Mouse (Mus musculus) lung, postnatal 0 days (tissue): ENCODE results near the gene Prkcd. TPM values are rescaled to one million over a fixed set of nuclear protein-coding genes. Genes with fewer than 3 reads are reported as not detected.

ENCODE experiments used
- ATAC-seq: fragments of 200-750 bp; cut with Nextera tagmentation; 2 replicates; pipeline ENCODE4 v1.8.0; 2017; ENCODE audit warnings: moderate library complexity
- DNase-seq: peaks from one replicate; pipeline ENCODE4 v3.0.0-alpha.2; 2016; ENCODE audit warnings: low spot score
- H3K27ac ChIP-seq: fragments of 300-500 bp; sonication (generic); 2 replicates; pipeline ENCODE4 v1.5.1; 2014; ENCODE audit warnings: antibody characterized with exemption, mild to moderate bottlenecking, low read length, mixed read lengths
- H3K27me3 ChIP-seq: fragments of 300-500 bp; sonication (generic); replicated peaks from 2 replicates; pipeline ENCODE4 v1.6.1; 2014; ENCODE audit warnings: low read length, mixed read lengths; ENCODE audit not compliant: insufficient read depth
- H3K36me3 ChIP-seq: fragments of 300-500 bp; sonication (generic); 2 replicates; pipeline ENCODE4 v1.6.1; 2014; ENCODE audit warnings: low read length, mixed read lengths; ENCODE audit not compliant: insufficient read depth
- H3K4me1 ChIP-seq: fragments of 300-500 bp; sonication (generic); 2 replicates; pipeline ENCODE4 v1.6.1; 2014; ENCODE audit warnings: antibody characterized with exemption, low read depth, low read length, mixed read lengths; ENCODE audit not compliant: insufficient read depth
- H3K4me2 ChIP-seq: fragments of 300-500 bp; sonication (generic); replicated peaks from 2 replicates; pipeline ENCODE4 v1.6.1; 2014; ENCODE audit warnings: low read depth, mild to moderate bottlenecking, low read length, moderate library complexity, mixed read lengths
- H3K4me3 ChIP-seq: fragments of 300-500 bp; sonication (generic); 2 replicates; pipeline ENCODE4 v1.5.1; 2014; ENCODE audit warnings: low read depth, low read length
- H3K9ac ChIP-seq: fragments of 300-500 bp; sonication (generic); replicated peaks from 2 replicates; pipeline ENCODE4 v1.6.1; 2014; ENCODE audit warnings: low read depth, mild to moderate bottlenecking
- H3K9me3 ChIP-seq: fragments of 300-500 bp; sonication (generic); 2 replicates; pipeline ENCODE4 v1.6.1; 2016; ENCODE audit warnings: low read length, mixed read lengths
- CTCF ChIP-seq: IDR thresholded peaks from 2 replicates; pipeline ENCODE4 v1.5.1; 2016; ENCODE audit warnings: antibody characterized with exemption, mild to moderate bottlenecking
- EP300 ChIP-seq: IDR thresholded peaks from 2 replicates; pipeline ENCODE4 v1.6.1; 2016; ENCODE audit warnings: antibody characterized with exemption, mild to moderate bottlenecking, control low read depth
- WGBS: fragments of 180-500 bp; shearing (Covaris S2); extraction: QIAGEN DNeasy Blood & Tissue Kit; methylation state at CpG from one replicate; pipeline ENCODE4 v1.1.7; 2014; 5-methylcytosine and 5-hydroxymethylcytosine counted together
- polyA plus RNA-seq: library from polyadenylated mRNA; unstranded; fragments of >200 nt; fragmentation: Nextera tagmentation; extraction: Ambion mirVana; gene quantifications from 2 replicates; pipeline ENCODE4 v1.2.1, GENCODE M21; 2015

Gene Prkcd
- polyA plus RNA-seq, 1 experiment from 2014 or later = 59.4 TPM

- H3K9me3 ChIP-seq = no peaks in the 10 kb centered on the region
- no peak overlapping the region for H3K4me3 ChIP-seq
- TF ChIP-seq CTCF (no peak), EP300 (no peak; the same call in 1 of the 2 replicates)
- H3K27ac ChIP-seq = peak overlapping the region; percentile 91
- H3K36me3 ChIP-seq = no peaks in the 10 kb centered on the region
- ATAC-seq = peak; percentile 73
- WGBS = 46% methylated on average over 5 of the region's 5 CpGs
- H3K4me1 ChIP-seq = peaks cover 18% of the 10 kb centered on the region
- H3K9ac ChIP-seq = no peak overlapping the region
- peak; percentile 89 for DNase-seq
- no peak overlapping the region for H3K4me2 ChIP-seq
- H3K27me3 ChIP-seq = no peaks in the 10 kb centered on the region
Measured at GRCm38 (mm10) chr14:30630811-30631576, 5.0 kb upstream of the Prkcd start.

DNA sequence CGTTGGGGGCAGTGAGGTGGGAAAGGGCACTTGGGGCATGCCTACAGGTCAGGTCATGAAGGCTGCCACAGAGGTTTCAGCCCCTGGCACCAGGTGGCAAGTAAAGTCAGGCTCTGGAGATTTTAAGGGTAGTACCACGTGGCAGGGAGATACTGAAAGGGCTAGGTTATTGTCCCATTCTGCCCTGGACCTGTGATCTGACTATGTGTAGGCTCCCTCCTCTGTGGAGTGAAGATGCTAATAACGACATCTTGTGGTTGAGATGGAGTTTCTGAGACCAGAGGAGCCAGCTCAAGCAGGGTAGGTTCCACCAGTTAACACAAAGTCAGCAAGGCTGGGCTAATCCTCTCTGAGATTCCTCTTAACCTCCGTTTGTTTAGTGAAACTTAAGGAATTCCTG, 3.8 kb upstream of the Prkcd start:
- no peaks in the 10 kb centered on the region for H3K27me3 ChIP-seq
- no peak overlapping the region for H3K4me2 ChIP-seq
- TF ChIP-seq EP300 = no peak
- TF ChIP-seq CTCF = no peak; the same call in 1 of the 2 replicates
- peak; percentile 69 for DNase-seq
- WGBS = 35% methylated on average over 4 of the region's 4 CpGs
- H3K9ac ChIP-seq = no peak overlapping the region
- no peaks in the 10 kb centered on the region for H3K9me3 ChIP-seq
- H3K4me1 ChIP-seq = peaks cover 20% of the 10 kb centered on the region
- H3K36me3 ChIP-seq = no peaks in the 10 kb centered on the region
- H3K27ac ChIP-seq = peak overlapping the region; percentile 91; the same call in 1 of the 2 replicates
- no peak for ATAC-seq
- no peak overlapping the region for H3K4me3 ChIP-seq

- Histone ChIP-seq H3K27ac (no peak overlapping the region), H3K4me3 (no peak overlapping the region), H3K4me2 (no peak overlapping the region), H3K9me3 (no peaks in the 10 kb centered on the region), H3K27me3 (no peaks in the 10 kb centered on the region), H3K4me1 (peaks cover 23% of the 10 kb centered on the region), H3K9ac (no peak overlapping the region), H3K36me3 (no peaks in the 10 kb centered on the region)
- TF ChIP-seq CTCF = no peak
- no peak for TF ChIP-seq EP300
- no peak for ATAC-seq
- WGBS = 77% methylated on average over 5 of the region's 5 CpGs
- no peak for DNase-seq
Measured at GRCm38 (mm10) chr14:30628235-30628634, 2.2 kb upstream of the Prkcd start.

DNA sequence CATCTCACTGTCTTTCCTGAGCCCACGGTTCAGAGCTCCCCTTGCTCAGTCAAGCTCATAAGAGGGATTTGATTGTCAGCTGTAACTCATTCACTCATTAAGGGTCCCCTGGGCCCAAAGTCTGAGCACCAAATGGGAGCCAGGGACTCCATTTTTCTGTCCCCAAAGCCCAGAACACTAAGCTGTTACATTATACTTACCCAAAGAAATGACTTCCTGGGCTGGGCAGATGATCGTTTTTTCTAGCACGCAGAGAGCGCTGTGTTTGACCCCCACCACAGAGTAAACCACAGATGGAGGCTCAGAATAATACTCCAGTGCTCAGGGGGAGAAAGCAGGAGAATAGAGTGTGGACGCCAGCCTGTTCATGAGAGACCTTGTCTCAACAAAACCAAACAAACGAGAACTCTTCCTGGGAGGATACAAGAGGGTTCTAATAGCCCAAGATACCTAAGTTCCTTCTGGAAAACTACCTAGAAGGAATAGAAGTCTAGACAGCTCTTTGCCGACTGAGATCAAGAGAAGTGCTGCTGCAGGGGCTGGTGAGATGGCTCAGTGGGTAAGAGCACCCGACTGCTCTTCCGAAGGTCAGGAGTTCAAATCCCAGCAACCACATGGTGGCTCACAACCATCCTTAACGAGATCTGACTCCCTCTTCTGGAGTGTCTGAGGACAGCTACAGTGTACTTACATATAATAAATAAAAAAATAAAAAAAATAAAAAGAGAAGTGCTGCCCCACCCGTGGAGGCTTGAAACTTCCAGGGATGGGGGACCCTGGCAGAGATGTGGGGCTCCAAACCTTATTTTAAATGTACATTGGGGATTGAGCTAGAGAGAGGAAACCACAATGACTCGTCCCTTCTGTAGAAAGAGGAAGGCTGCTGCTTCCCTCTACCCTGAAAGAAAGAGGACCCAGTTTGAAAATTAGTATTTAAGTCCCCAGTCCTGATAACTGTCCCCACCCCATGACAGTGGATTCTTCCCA, 1.0 kb upstream of the Prkcd start:
- Histone ChIP-seq H3K4me2 (peak overlapping the region; percentile 85), H3K9me3 (no peaks in the 10 kb centered on the region), H3K27me3 (no peaks in the 10 kb centered on the region), H3K27ac (peak overlapping the region; percentile 88), H3K36me3 (no peaks in the 10 kb centered on the region), H3K4me3 (peak overlapping the region; percentile 77), H3K4me1 (peaks cover 25% of the 10 kb centered on the region), H3K9ac (peak overlapping the region; percentile 79; the same call in 1 of the 2 replicates)
- DNase-seq (peak; percentile 36), ATAC-seq (no peak)
- TF ChIP-seq EP300 (no peak), CTCF (no peak)
- 47% methylated on average over 12 of the region's 12 CpGs for WGBS

GRCm38 (mm10) chr14:30625131-30625807, 741 bp downstream of the Prkcd start:
- Histone ChIP-seq H3K4me3 (peak overlapping the region; percentile 77), H3K27me3 (no peaks in the 10 kb centered on the region), H3K27ac (peak overlapping the region; percentile 88), H3K9me3 (no peaks in the 10 kb centered on the region), H3K4me2 (peak overlapping the region; percentile 85), H3K4me1 (peaks cover 18% of the 10 kb centered on the region; the same call in 1 of the 2 replicates), H3K9ac (peak overlapping the region; percentile 79), H3K36me3 (no peaks in the 10 kb centered on the region)
- TF ChIP-seq CTCF = no peak
- no peak for TF ChIP-seq EP300
- under 1% methylated on average over 37 of the region's 39 CpGs for WGBS
- ATAC-seq (peak; percentile 21; the same call in 1 of the 2 replicates), DNase-seq (peak; percentile 67)
